In genomic region chr11:118076929-118077328, GRCm38 (mm10) we compare ENCODE assay signal across 18 mouse cellular contexts. TPM values are rescaled to one million over a fixed set of nuclear protein-coding genes. Genes with fewer than 3 reads are reported as not detected.
A peak's percentile ranks its signal among the peaks of the same experiment; 100 is the strongest.
DNase-seq lines count a peak whose midpoint lies in the region; ATAC-seq and TF ChIP-seq lines count a peak whose summit lies in the region.
"Had no signal": no experiment of that assay in that cellular context is flagged by ENCODE, and none has a peak within 500 bp of the region (broad histone marks: within the 10 kb centered on the region; RNA-seq: fewer than 3 reads in every experiment).

No protein-coding gene starts in this region.

- peak; percentile 43 for TF ChIP-seq CTCF in hindbrain, postnatal 0 days (IDR thresholded peaks at IDR 0.05; ENCODE audit: low read depth)

- H3K27me3 ChIP-seq in hindbrain, postnatal 0 days (ENCODE audit: insufficient read depth, low read length): no peaks in the 10 kb centered on the region
- H3K27me3 ChIP-seq in hindbrain, embryonic 14.5 days (ENCODE audit: control insufficient read depth, insufficient read depth, low read length): no peaks in the 10 kb centered on the region
- H3K27me3 ChIP-seq: embryonic facial prominence, embryonic 13.5 days; hindbrain, embryonic 12.5 days; liver, embryonic 15.5 days had no signal

- no peaks in the 10 kb centered on the region for H3K36me3 ChIP-seq in hindbrain, postnatal 0 days (ENCODE audit: insufficient read depth, low read length)
- no peaks in the 10 kb centered on the region for H3K36me3 ChIP-seq in hindbrain, embryonic 14.5 days (replicated peaks; ENCODE audit: control insufficient read depth, insufficient read depth)
- H3K36me3 ChIP-seq: embryonic facial prominence, embryonic 13.5 days; heart, embryonic 10.5 days; hindbrain, embryonic 12.5 days; liver, embryonic 15.5 days had no signal

- 89% methylated on average over 6 of the region's 6 CpGs for WGBS in hindbrain, postnatal 0 days
- 84% methylated on average over 6 of the region's 6 CpGs for WGBS in hindbrain, embryonic 14.5 days

- H3K9ac ChIP-seq in hindbrain, postnatal 0 days (replicated peaks; ENCODE audit: low read length): no peak overlapping the region
- H3K9ac ChIP-seq in hindbrain, embryonic 14.5 days: no peak overlapping the region
- H3K9ac ChIP-seq: embryonic facial prominence, embryonic 13.5 days; hindbrain, embryonic 12.5 days; liver, embryonic 15.5 days had no signal

- no peak for DNase-seq in hindbrain, postnatal 0 days (ENCODE audit: low spot score)
- DNase-seq in hindbrain, embryonic 14.5 days (ENCODE audit: low spot score): no peak
- peak; percentile 27 to 35 for DNase-seq in kidney, postnatal 36 days
- no peak for DNase-seq in kidney, adult 11 months
- peak; percentile 14 for DNase-seq in 3T3-L1 (ENCODE audit: low read depth, low spot score)
- peak; percentile 60 for DNase-seq in ZHBTc4 (ENCODE audit: low read depth, low spot score)
- DNase-seq in layer of hippocampus, postnatal 25 days (ENCODE audit: extremely low spot score in 1 of 2, low spot score in 1 of 2): no peak
- DNase-seq: adrenal gland, adult 8-10 months; B cell, adult 2 months; cerebellum, postnatal 10 days; lung, postnatal 36 days; right cerebral cortex, postnatal 25 days; thymus, adult 2 months had no signal

- no peak overlapping the region for H3K4me3 ChIP-seq in hindbrain, postnatal 0 days (ENCODE audit: low read length)
- H3K4me3 ChIP-seq in hindbrain, embryonic 14.5 days (replicated peaks; ENCODE audit: low read length): no peak overlapping the region
- H3K4me3 ChIP-seq: embryonic facial prominence, embryonic 13.5 days; heart, embryonic 10.5 days; hindbrain, embryonic 12.5 days; liver, embryonic 15.5 days had no signal

- no peak overlapping the region for H3K27ac ChIP-seq in hindbrain, postnatal 0 days
- no peak overlapping the region for H3K27ac ChIP-seq in hindbrain, embryonic 14.5 days
- H3K27ac ChIP-seq: embryonic facial prominence, embryonic 13.5 days; heart, embryonic 10.5 days; hindbrain, embryonic 12.5 days; liver, embryonic 15.5 days had no signal

- 0 out of 2 replicates have a peak, but pooled peaks cover 3% of the 10 kb centered on the region for H3K4me1 ChIP-seq in hindbrain, postnatal 0 days (ENCODE audit: insufficient read depth, low read length)
- H3K4me1 ChIP-seq in hindbrain, embryonic 14.5 days (replicated peaks; ENCODE audit: control insufficient read depth, insufficient read depth, low read length): no peaks in the 10 kb centered on the region
- H3K4me1 ChIP-seq: hindbrain, embryonic 12.5 days; liver, embryonic 15.5 days had no signal

- no peaks in the 10 kb centered on the region for H3K9me3 ChIP-seq in hindbrain, postnatal 0 days (ENCODE audit: low read length)
- H3K9me3 ChIP-seq in hindbrain, embryonic 14.5 days (ENCODE audit: control insufficient read depth, low read length): no peaks in the 10 kb centered on the region
- H3K9me3 ChIP-seq: embryonic facial prominence, embryonic 13.5 days; heart, embryonic 10.5 days; hindbrain, embryonic 12.5 days; liver, embryonic 15.5 days had no signal

- H3K4me2 ChIP-seq in hindbrain, postnatal 0 days (ENCODE audit: low read depth, low read length): no peak overlapping the region
- no peak overlapping the region for H3K4me2 ChIP-seq in hindbrain, embryonic 14.5 days (replicated peaks)
- H3K4me2 ChIP-seq: embryonic facial prominence, embryonic 13.5 days; hindbrain, embryonic 12.5 days; liver, embryonic 15.5 days had no signal

- no peak for ATAC-seq in hindbrain, postnatal 0 days
- ATAC-seq in hindbrain, embryonic 14.5 days (ENCODE audit: low FRiP score): no peak
- ATAC-seq: midbrain, embryonic 16.5 days had no signal

RNA-seq across cellular contexts. Expression of gene Dnah17, which starts 53.5 kb away (rescaled TPM):
- 0.07 TPM in 1 of 2 replicates, not detected in the other for total RNA-seq in hindbrain, postnatal 0 days (2014; rRNA removed)
- 0.13 and 0.16 TPM in 2 replicates for polyA plus RNA-seq in hindbrain, postnatal 0 days (2015; fragmentation: Nextera tagmentation; extraction: Ambion mirVana)
- 0.15 and 0.21 TPM in 2 replicates for polyA plus RNA-seq in hindbrain, embryonic 14.5 days (2014; fragmentation: Nextera tagmentation; extraction: Ambion mirVana)
- total RNA-seq in layer of hippocampus, postnatal 25 days (2021): under 1 TPM in 1 of 2 experiments, not detected in 1; 0.49 TPM

Comparison
In these comparisons a context has a peak if more than half of its experiments do, and no peak if none do; other contexts are left out.
1. DNase-seq: peak in kidney, postnatal 36 days (2 of 2), 3T3-L1 (single experiment) and ZHBTc4 (single experiment); none in hindbrain, postnatal 0 days (single experiment), hindbrain, embryonic 14.5 days (single experiment), kidney, adult 11 months (single experiment) and layer of hippocampus, postnatal 25 days (0 of 2).